Mouse (Mus musculus) stomach, embryonic 15.5 days (tissue): Measurements from ENCODE around the gene Gm7792. TPM values are rescaled to one million over a fixed set of nuclear protein-coding genes. Genes with fewer than 3 reads are reported as not detected.
"Not testable (repeated sequence)": the region's sequence is repeated elsewhere in the genome, so short reads cannot be mapped to it uniquely, and the experiment has no call there.

ENCODE experiments used
- ATAC-seq: fragments of 200-750 bp; cut with Nextera tagmentation; 2 replicates; pipeline ENCODE4 v1.8.0; 2017; ENCODE audit warnings: low read depth, moderate number of reproducible peaks, moderate TSS enrichment; ENCODE audit not compliant: insufficient read depth, low FRiP score
- H3K27ac ChIP-seq: fragments of 300-500 bp; sonication (generic); 2 replicates; pipeline ENCODE4 v1.5.1; 2015; ENCODE audit warnings: mild to moderate bottlenecking, inconsistent platforms
- H3K27me3 ChIP-seq: fragments of 300-500 bp; sonication (generic); replicated peaks from 2 replicates; pipeline ENCODE4 v1.6.1; 2015; ENCODE audit warnings: inconsistent platforms
- H3K36me3 ChIP-seq: fragments of 300-500 bp; sonication (generic); 2 replicates; pipeline ENCODE4 v1.6.1; 2015; ENCODE audit warnings: inconsistent platforms
- H3K4me1 ChIP-seq: fragments of 300-500 bp; sonication (generic); 2 replicates; pipeline ENCODE4 v1.6.1; 2015; ENCODE audit warnings: inconsistent platforms
- H3K4me2 ChIP-seq: fragments of 300-500 bp; sonication (generic); 2 replicates; pipeline ENCODE4 v1.6.1; 2015; ENCODE audit warnings: mild to moderate bottlenecking, inconsistent platforms
- H3K4me3 ChIP-seq: fragments of 300-500 bp; sonication (generic); replicated peaks from 2 replicates; pipeline ENCODE4 v1.5.1; 2015; ENCODE audit warnings: inconsistent platforms
- H3K9ac ChIP-seq: fragments of 300-500 bp; sonication (generic); 2 replicates; pipeline ENCODE4 v1.6.1; 2015; ENCODE audit warnings: inconsistent platforms
- H3K9me3 ChIP-seq: fragments of 300-500 bp; sonication (generic); 2 replicates; pipeline ENCODE4 v1.6.1; 2016; ENCODE audit warnings: inconsistent platforms
- WGBS: fragments of 180-500 bp; shearing (Covaris S2); methylation state at CpG from one replicate; pipeline ENCODE4 v1.1.7; 2015; 5-methylcytosine and 5-hydroxymethylcytosine counted together
- polyA plus RNA-seq: library from polyadenylated mRNA; unstranded; fragments of >200 nt; fragmentation: Nextera tagmentation; extraction: Ambion mirVana; gene quantifications from 2 replicates; pipeline ENCODE4 v1.2.1, GENCODE M21; 2015

The Gm7792 gene
- polyA plus RNA-seq: not detected in 2 replicates

DNA sequence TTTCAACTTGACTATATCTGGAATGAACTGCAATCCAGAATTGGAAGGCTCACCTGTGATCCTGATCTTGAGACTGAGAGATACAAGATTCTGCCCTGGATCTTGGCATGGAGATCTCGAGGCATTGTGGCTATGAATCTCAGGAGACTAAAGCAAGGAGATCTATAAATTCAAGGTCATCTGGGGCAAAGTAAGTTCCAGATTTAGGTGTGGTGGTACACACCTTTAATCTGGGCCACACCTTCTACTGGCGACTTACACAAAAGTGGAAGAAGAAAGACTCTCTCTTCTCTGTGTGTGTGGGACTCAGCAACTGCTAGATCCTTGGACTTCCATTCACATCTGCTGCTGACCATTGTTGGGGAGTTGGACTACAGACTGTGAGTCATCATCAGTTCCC is at the start of gene Gm7792:
Gene Gm7792, plus strand, starts transcription at position 301 of the 400 bp plus-strand sequence.
- H3K27me3 ChIP-seq, H3K4me3 ChIP-seq, H3K36me3 ChIP-seq, H3K4me2 ChIP-seq, H3K9ac ChIP-seq, H3K9me3 ChIP-seq, ATAC-seq, H3K4me1 ChIP-seq, H3K27ac ChIP-seq: not testable (repeated sequence)
- WGBS: 62% methylated on average over 1 of the region's 2 CpGs

Other genes with a start within 250 kb of the Gm7792 start
- gene C87414, start 172.2 kb upstream of the Gm7792 start, polyA plus RNA-seq: not detected in 2 replicates
- gene Gm16429, start 85.3 kb downstream of the Gm7792 start, polyA plus RNA-seq: not detected in 2 replicates
- not detected in 2 replicates for gene BC061212, start 226.8 kb downstream of the Gm7792 start, polyA plus RNA-seq
- not detected in 2 replicates for gene Gm6351, start 232.6 kb downstream of the Gm7792 start, polyA plus RNA-seq